10 mouse cellular contexts compared by ENCODE assay signal in the genomic region with DNA sequence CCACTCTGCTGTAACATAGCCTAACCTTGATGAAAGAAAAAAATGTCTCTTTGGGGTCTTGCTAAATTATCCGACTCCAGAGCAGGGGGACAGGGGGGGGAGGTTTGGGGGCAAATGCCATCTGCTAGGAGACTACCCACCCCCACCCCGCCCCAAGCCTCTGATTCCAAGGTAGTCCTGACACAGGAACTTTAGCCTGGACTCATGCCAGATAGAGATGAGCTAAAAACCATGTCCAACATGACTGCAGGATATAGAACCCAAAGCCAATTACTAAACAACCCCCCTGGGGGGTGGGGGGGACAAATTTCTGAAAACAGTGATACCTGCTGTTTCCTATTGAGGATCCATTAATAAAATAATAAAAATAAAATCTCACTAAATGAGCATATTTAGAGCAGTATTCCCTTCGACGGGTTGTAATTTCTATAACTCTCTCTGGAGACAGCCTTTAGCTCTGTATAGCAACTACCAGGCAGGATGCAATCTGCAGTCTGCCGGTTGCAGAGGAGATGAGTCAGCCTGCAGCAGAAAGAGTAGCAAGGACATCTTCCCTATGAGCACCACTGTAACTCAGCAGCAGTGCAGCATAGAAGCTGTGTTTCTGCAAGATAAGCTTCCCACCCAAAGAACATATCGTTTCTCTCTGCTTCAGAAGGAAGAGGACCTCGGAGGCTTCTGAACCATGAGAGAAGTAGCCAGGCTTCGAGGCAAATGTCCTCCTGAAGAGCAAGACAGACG. TPM values are rescaled to one million over a fixed set of nuclear protein-coding genes. Genes with fewer than 3 reads are reported as not detected.
A peak's percentile ranks its signal among the peaks of the same experiment; 100 is the strongest.
DNase-seq lines count a peak whose midpoint lies in the region; ATAC-seq and TF ChIP-seq lines count a peak whose summit lies in the region.
"Had no signal": no experiment of that assay in that cellular context is flagged by ENCODE, and none has a peak within 500 bp of the region (broad histone marks: within the 10 kb centered on the region; RNA-seq: fewer than 3 reads in every experiment).

No protein-coding gene starts in this region.

- WGBS in heart, embryonic 15.5 days = 51% methylated on average over 9 of the region's 9 CpGs
- WGBS in liver, embryonic 14.5 days (ENCODE audit: insufficient replicate concordance) = 20% methylated on average over 9 of the region's 9 CpGs

- H3K27me3 ChIP-seq in heart, embryonic 15.5 days = no peaks in the 10 kb centered on the region
- no peaks in the 10 kb centered on the region for H3K27me3 ChIP-seq in liver, embryonic 14.5 days (ENCODE audit: control insufficient read depth, insufficient read depth, low read length)

- no peak for TF ChIP-seq CTCF in liver, embryonic 14.5 days (IDR thresholded peaks at IDR 0.05; ENCODE audit: low read depth)

- DNase-seq in heart, adult 18-20 months = no peak
- DNase-seq in 3T3-L1 (ENCODE audit: low read depth, low spot score) = peak; percentile 40
- DNase-seq in c-Kit-negative CD71-positive TER-119-positive erythroid progenitor cells, embryonic 14.5 days (ENCODE audit: low read depth, low spot score) = peak; percentile 55
- DNase-seq in liver, embryonic 14.5 days (ENCODE audit: low read depth in 3 of 3, low spot score in 3 of 3) = peak; percentile 74 to 84 (median 78)
- DNase-seq in urinary bladder, postnatal 4 days (ENCODE audit: low spot score in 2 of 2) = no peak
- no peak for DNase-seq in thymus, postnatal 4 days
- no peak for DNase-seq in retina, postnatal 1 day

- TF ChIP-seq EP300 in liver, embryonic 14.5 days (IDR thresholded peaks at IDR 0.05; ENCODE audit: low read depth) = peak; percentile 85

- H3K27ac ChIP-seq in heart, embryonic 15.5 days = peak overlapping the region; percentile 50
- peak overlapping the region; percentile 96 for H3K27ac ChIP-seq in liver, embryonic 14.5 days

- no peak overlapping the region for H3K4me3 ChIP-seq in heart, embryonic 15.5 days
- H3K4me3 ChIP-seq in liver, embryonic 14.5 days (ENCODE audit: insufficient read depth in 1 of 2, low read depth in 2 of 2, low read length in 2 of 2) = peak overlapping the region; percentile 32 to 44
- H3K4me3 ChIP-seq: myocyte had no signal

- 0 out of 2 replicates have a peak overlapping the region, but pooled peaks have one; percentile 1 for H3K4me2 ChIP-seq in heart, embryonic 15.5 days
- H3K4me2 ChIP-seq in liver, embryonic 14.5 days (ENCODE audit: low read depth) = peak overlapping the region; percentile 72

- H3K36me3 ChIP-seq in heart, embryonic 15.5 days = no peaks in the 10 kb centered on the region
- H3K36me3 ChIP-seq in liver, embryonic 14.5 days (replicated peaks; ENCODE audit: control insufficient read depth, insufficient read depth, low read depth) = no peaks in the 10 kb centered on the region

- no peak overlapping the region for H3K9ac ChIP-seq in heart, embryonic 15.5 days
- H3K9ac ChIP-seq in liver, embryonic 14.5 days (replicated peaks) = peak overlapping the region; percentile 54

- H3K4me1 ChIP-seq in heart, embryonic 15.5 days (replicated peaks) = peaks cover 38% of the 10 kb centered on the region
- H3K4me1 ChIP-seq in liver, embryonic 14.5 days (replicated peaks; ENCODE audit: control insufficient read depth in 2 of 2, insufficient read depth in 2 of 2, low read length in 1 of 2) = peaks cover 35 to 45% of the 10 kb centered on the region in 2 experiments

- ATAC-seq in heart, embryonic 15.5 days (replicated peaks; ENCODE audit: insufficient number of reproducible peaks, insufficient read depth, low FRiP score, low read depth) = no peak
- peak; percentile 86 for ATAC-seq in liver, embryonic 14.5 days (ENCODE audit: insufficient read depth)

- no peaks in the 10 kb centered on the region for H3K9me3 ChIP-seq in heart, embryonic 15.5 days (replicated peaks)
- no peaks in the 10 kb centered on the region for H3K9me3 ChIP-seq in liver, embryonic 14.5 days (ENCODE audit: control insufficient read depth, low read length)

RNA-seq across cellular contexts. Expression of gene Tbx19, which starts 55.1 kb away (rescaled TPM):
- polyA plus RNA-seq in heart, embryonic 15.5 days (2015; fragmentation: Nextera tagmentation; extraction: Ambion mirVana) = 0.19 TPM in 1 of 2 replicates, not detected in the other
- not detected for total RNA-seq in heart, adult 18-20 months (2021)
- polyA plus RNA-seq in liver, embryonic 14.5 days (2012; rRNA removed) = 0.02 and 0.04 TPM in 2 replicates
- polyA plus RNA-seq in liver, embryonic 14.5 days (2014; fragmentation: Nextera tagmentation; extraction: Ambion mirVana) = 0.13 TPM in 1 of 2 replicates, not detected in the other
- total RNA-seq: hematopoietic stem cell, adult 5-6 weeks had no signal
- polyA plus RNA-seq: myocyte had no signal

Comparison
In these comparisons a context has a peak if more than half of its experiments do, and no peak if none do; other contexts are left out.
1. DNase-seq: peak in 3T3-L1 (single experiment), c-Kit-negative CD71-positive TER-119-positive erythroid progenitor cells, embryonic 14.5 days (single experiment) and liver, embryonic 14.5 days (3 of 3); none in heart, adult 18-20 months (0 of 2), urinary bladder, postnatal 4 days (0 of 2), thymus, postnatal 4 days (single experiment) and retina, postnatal 1 day (single experiment).